Mouse (Mus musculus) heart, embryonic 11.5 days (tissue): ENCODE results near the gene Plpp4. TPM values are rescaled to one million over a fixed set of nuclear protein-coding genes. Genes with fewer than 3 reads are reported as not detected.

Experiments used
- ATAC-seq: fragments of 200-750 bp; cut with Nextera tagmentation; replicated peaks from 2 replicates; pipeline ENCODE4 v1.8.0; 2017; ENCODE audit warnings: moderate library complexity; ENCODE audit not compliant: insufficient number of reproducible peaks, low FRiP score, low TSS enrichment
- H3K27ac ChIP-seq: fragments of 300-500 bp; sonication (generic); 2 replicates; pipeline ENCODE4 v1.5.1; 2014; ENCODE audit warnings: mild to moderate bottlenecking, low read depth, low read length
- H3K27me3 ChIP-seq: fragments of 300-500 bp; sonication (generic); 2 replicates; pipeline ENCODE4 v1.6.1; 2014; ENCODE audit warnings: mild to moderate bottlenecking, low read length, mixed read lengths; ENCODE audit not compliant: control insufficient read depth, insufficient read depth
- H3K36me3 ChIP-seq: fragments of 300-500 bp; sonication (generic); 2 replicates; pipeline ENCODE4 v1.6.1; 2014; ENCODE audit warnings: mild to moderate bottlenecking, low read length, moderate library complexity, mixed read lengths; ENCODE audit not compliant: control insufficient read depth, insufficient read depth
- H3K4me1 ChIP-seq: fragments of 300-500 bp; sonication (generic); 2 replicates; pipeline ENCODE4 v1.6.1; 2014; ENCODE audit warnings: low read length; ENCODE audit not compliant: control insufficient read depth, insufficient read depth
- H3K4me2 ChIP-seq: fragments of 300-500 bp; sonication (generic); 2 replicates; pipeline ENCODE4 v1.6.1; 2014; ENCODE audit warnings: mild to moderate bottlenecking, moderate library complexity
- H3K4me3 ChIP-seq: fragments of 300-500 bp; sonication (generic); 2 replicates; pipeline ENCODE4 v1.5.1; 2014; ENCODE audit warnings: low read depth, low read length
- H3K9ac ChIP-seq: fragments of 300-500 bp; sonication (generic); 2 replicates; pipeline ENCODE4 v1.6.1; 2014; ENCODE audit warnings: mild to moderate bottlenecking, low read depth, low read length, moderate library complexity
- H3K9me3 ChIP-seq: fragments of 300-500 bp; sonication (generic); replicated peaks from 2 replicates; pipeline ENCODE4 v1.6.1; 2016; ENCODE audit warnings: low read length; ENCODE audit not compliant: control insufficient read depth
- WGBS: fragments of 180-500 bp; shearing (Covaris S2); extraction: QIAGEN DNeasy Blood & Tissue Kit; methylation state at CpG from one replicate; pipeline ENCODE4 v1.1.7; 2014; ENCODE audit not compliant: insufficient replicate concordance; 5-methylcytosine and 5-hydroxymethylcytosine counted together
- polyA plus RNA-seq: library from polyadenylated mRNA; unstranded; fragments of >200 nt; fragmentation: Nextera tagmentation; extraction: Ambion mirVana; gene quantifications from 2 replicates; pipeline ENCODE4 v1.2.1, GENCODE M21; 2014

The Plpp4 gene
- polyA plus RNA-seq, 1 experiment from 2014 or later, result 0.21 TPM

DNA sequence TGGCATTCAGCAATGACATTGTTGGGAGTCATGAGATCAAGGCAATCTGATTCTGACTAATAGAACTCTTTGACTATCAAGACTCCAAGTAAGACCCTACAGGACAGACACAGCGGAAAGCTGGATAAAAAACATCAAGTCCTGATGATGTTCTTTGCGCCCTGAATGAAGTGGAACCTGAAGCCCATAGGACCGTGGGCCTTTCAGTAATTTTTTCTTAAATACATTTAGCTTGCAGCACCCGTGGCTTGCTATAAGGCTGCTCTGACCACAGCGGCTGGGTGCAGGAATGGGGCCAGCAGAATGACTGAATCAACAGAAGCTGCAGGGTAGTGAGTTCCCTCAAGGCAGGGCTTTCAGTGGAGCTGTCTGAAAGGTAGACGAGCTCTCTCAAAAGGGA lies 3.4 kb upstream of the Plpp4 start:
- H3K4me3 ChIP-seq, result no peak overlapping the region
- H3K27me3 ChIP-seq, result peaks cover 49% of the 10 kb centered on the region
- H3K9me3 ChIP-seq, result no peaks in the 10 kb centered on the region
- no peaks in the 10 kb centered on the region for H3K36me3 ChIP-seq
- H3K4me1 ChIP-seq, result no peaks in the 10 kb centered on the region; the same call in 1 of the 2 replicates
- no peak overlapping the region for H3K27ac ChIP-seq
- 86% methylated on average over 6 of the region's 6 CpGs for WGBS
- ATAC-seq, result no peak
- H3K9ac ChIP-seq, result no peak overlapping the region
- H3K4me2 ChIP-seq, result no peak overlapping the region

DNA sequence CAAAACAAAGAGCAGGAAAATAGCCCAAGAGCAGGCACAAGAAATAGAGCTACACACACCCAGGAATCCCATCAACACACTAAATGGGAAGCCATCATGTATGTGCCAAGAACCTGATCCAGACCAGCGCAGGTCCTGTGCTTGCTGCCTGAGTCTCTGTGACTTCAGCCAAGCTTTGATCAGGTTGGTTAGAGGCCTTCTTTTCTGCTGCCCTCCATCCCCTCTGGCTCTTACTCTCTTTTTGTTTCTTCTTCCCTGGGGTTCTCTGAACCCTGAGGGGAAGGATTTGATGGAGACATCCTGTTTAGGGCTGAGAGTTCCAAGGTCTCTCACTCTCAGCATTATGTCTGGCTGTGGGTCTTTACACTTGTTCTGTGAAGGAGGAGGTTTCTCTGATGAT lies 2.7 kb upstream of the Plpp4 start:
- Histone ChIP-seq H3K27ac (no peak overlapping the region), H3K4me3 (no peak overlapping the region), H3K4me1 (no peaks in the 10 kb centered on the region; the same call in 1 of the 2 replicates), H3K9me3 (no peaks in the 10 kb centered on the region), H3K9ac (no peak overlapping the region), H3K36me3 (no peaks in the 10 kb centered on the region), H3K4me2 (no peak overlapping the region), H3K27me3 (peaks cover 51% of the 10 kb centered on the region)
- ATAC-seq, result no peak
- WGBS, result 81% methylated on average over 1 of the region's 1 CpGs

GRCm38 (mm10) chr7:129255406-129255805 lies 1.4 kb upstream of the Plpp4 start:
- H3K9me3 ChIP-seq, result no peaks in the 10 kb centered on the region
- no peak overlapping the region for H3K4me2 ChIP-seq
- H3K27ac ChIP-seq, result no peak overlapping the region
- no peak overlapping the region for H3K9ac ChIP-seq
- no peak overlapping the region for H3K4me3 ChIP-seq
- H3K4me1 ChIP-seq, result no peaks in the 10 kb centered on the region; the same call in 1 of the 2 replicates
- no peaks in the 10 kb centered on the region for H3K36me3 ChIP-seq
- WGBS, result 80% methylated on average over 6 of the region's 6 CpGs
- peaks cover 58% of the 10 kb centered on the region for H3K27me3 ChIP-seq
- ATAC-seq, result no peak

DNA sequence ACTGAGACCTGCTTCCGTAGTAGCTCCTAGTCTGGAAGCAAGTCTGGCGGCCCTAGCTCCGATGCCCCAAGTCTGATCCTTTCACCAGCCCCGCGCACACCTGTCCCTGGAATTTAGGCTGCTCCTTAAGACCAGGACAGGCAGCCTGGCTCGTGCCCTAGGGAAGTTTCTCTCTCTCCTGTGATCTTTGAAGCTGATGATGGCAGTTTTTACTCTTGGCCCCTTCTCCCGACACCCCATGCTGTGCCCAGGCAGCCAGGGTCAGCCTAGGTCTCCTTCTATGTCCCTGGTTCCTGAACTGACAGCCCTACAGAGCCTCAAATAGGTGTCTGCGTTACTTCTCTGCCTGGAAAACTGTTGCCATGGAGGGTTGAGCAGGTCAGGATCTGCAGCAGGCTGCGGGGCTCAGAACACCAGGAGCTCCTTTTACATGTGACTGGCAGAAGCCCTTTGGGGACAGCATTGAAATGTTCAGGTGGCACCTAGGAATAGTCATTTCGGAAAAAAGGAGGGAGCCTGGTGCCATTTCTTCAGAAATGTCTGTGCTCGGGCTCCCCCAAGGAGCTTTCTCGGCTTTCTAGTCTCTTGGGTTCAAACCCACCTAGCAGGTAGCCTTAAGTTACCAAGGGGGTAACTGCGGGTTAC lies 665 bp downstream of the Plpp4 start:
- no peak for ATAC-seq
- no peak overlapping the region for H3K27ac ChIP-seq
- 14% methylated on average over 13 of the region's 13 CpGs for whole genome bisulfite sequencing
- H3K36me3 ChIP-seq, result no peaks in the 10 kb centered on the region
- peak overlapping the region; percentile 50 for H3K4me3 ChIP-seq
- peak overlapping the region; percentile 86 for H3K4me2 ChIP-seq
- H3K9me3 ChIP-seq, result no peaks in the 10 kb centered on the region
- H3K27me3 ChIP-seq, result peaks cover 61% of the 10 kb centered on the region
- no peak overlapping the region for H3K9ac ChIP-seq
- no peaks in the 10 kb centered on the region; the same call in 1 of the 2 replicates for H3K4me1 ChIP-seq

DNA sequence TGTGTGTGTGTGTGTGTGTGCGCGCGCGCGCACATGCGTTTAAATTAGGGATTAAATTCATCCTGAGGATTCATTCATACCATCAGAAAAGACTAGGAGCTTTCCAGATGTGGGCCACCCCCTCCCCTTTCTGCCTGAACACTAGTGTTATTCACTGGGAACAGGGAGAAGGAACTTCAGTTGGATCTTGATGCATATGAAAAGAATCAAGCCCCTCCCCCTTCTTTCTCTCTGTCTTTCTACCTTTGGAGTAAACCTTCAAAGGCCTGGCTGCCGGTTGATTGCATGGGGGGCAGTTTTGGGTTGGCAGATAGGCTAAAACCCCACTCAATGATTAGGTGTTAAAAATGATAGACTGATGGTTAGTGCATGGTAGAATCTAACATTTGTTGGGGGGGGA lies 1.5 kb downstream of the Plpp4 start:
- no peak for ATAC-seq
- 73% methylated on average over 7 of the region's 7 CpGs for WGBS

DNA sequence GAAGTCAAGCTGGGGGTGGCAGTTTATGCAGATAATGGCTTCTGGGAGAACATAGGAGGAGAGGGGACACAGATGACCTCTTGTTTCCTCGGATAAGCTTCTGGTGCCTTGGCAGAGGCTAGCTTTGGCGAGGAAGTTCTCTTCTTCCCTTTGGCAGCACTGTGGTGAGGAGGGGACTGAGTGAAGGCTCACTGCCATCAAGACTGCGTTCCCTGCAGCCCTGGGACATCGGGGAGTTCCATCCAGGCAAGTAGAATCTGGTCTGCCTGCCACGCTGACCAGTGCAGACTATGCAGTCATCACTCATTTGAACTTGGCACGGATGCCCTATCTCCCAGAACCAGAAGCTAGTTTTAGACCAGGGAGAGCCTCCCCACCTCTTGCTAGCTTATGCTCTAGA lies 2.4 kb downstream of the Plpp4 start:
- H3K4me1 ChIP-seq, result no peaks in the 10 kb centered on the region; the same call in 1 of the 2 replicates
- 65% methylated on average over 6 of the region's 6 CpGs for WGBS
- no peaks in the 10 kb centered on the region for H3K36me3 ChIP-seq
- no peak overlapping the region for H3K4me2 ChIP-seq
- no peak overlapping the region for H3K4me3 ChIP-seq
- no peaks in the 10 kb centered on the region for H3K9me3 ChIP-seq
- no peak overlapping the region for H3K9ac ChIP-seq
- peaks cover 49% of the 10 kb centered on the region for H3K27me3 ChIP-seq
- H3K27ac ChIP-seq, result no peak overlapping the region
- ATAC-seq, result no peak

More for the DNA sequence above, 1.5 kb downstream of the Plpp4 start:
- H3K9ac ChIP-seq, result no peak overlapping the region
- H3K4me3 ChIP-seq, result no peak overlapping the region
- no peaks in the 10 kb centered on the region for H3K36me3 ChIP-seq
- H3K4me1 ChIP-seq, result no peaks in the 10 kb centered on the region; the same call in 1 of the 2 replicates
- no peaks in the 10 kb centered on the region for H3K9me3 ChIP-seq
- H3K4me2 ChIP-seq, result no peak overlapping the region
- H3K27ac ChIP-seq, result no peak overlapping the region
- H3K27me3 ChIP-seq, result peaks cover 56% of the 10 kb centered on the region

DNA sequence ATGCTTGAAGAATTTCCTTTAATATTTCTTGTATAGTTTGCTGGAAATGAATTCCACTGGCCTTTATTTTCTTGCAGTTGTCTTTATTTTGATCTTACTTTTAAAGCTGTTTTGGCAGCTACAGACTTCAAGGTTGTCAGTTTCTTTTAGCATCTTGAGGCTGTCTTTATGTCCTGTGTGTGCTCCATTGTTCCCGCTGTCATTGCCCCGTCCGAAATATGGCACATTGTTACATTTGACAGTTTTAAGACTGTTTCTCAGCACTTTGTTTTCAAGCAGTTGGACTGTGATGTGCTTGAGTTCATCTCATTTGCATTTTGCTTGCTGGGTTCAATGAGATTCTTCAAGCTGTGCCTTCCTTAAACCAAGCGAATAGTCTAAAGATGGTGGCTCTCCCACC lies 17.0 kb downstream of the Plpp4 start:
- no peaks in the 10 kb centered on the region for H3K4me1 ChIP-seq
- H3K27ac ChIP-seq, result no peak overlapping the region
- no peak overlapping the region for H3K4me3 ChIP-seq
- no peak for ATAC-seq
- H3K9ac ChIP-seq, result no peak overlapping the region
- WGBS, result 87% methylated on average over 4 of the region's 4 CpGs
- H3K27me3 ChIP-seq, result no peaks in the 10 kb centered on the region
- H3K9me3 ChIP-seq, result no peaks in the 10 kb centered on the region
- no peak overlapping the region for H3K4me2 ChIP-seq
- no peaks in the 10 kb centered on the region for H3K36me3 ChIP-seq

- Histone ChIP-seq H3K9me3 (no peaks in the 10 kb centered on the region), H3K4me1 (no peaks in the 10 kb centered on the region), H3K36me3 (no peaks in the 10 kb centered on the region), H3K27ac (no peak overlapping the region), H3K9ac (no peak overlapping the region), H3K27me3 (no peaks in the 10 kb centered on the region), H3K4me3 (no peak overlapping the region), H3K4me2 (no peak overlapping the region)
- WGBS, result 70% methylated on average over 5 of the region's 5 CpGs
- ATAC-seq, result no peak
Measured at GRCm38 (mm10) chr7:129274726-129275125, 17.9 kb downstream of the Plpp4 start.

DNA sequence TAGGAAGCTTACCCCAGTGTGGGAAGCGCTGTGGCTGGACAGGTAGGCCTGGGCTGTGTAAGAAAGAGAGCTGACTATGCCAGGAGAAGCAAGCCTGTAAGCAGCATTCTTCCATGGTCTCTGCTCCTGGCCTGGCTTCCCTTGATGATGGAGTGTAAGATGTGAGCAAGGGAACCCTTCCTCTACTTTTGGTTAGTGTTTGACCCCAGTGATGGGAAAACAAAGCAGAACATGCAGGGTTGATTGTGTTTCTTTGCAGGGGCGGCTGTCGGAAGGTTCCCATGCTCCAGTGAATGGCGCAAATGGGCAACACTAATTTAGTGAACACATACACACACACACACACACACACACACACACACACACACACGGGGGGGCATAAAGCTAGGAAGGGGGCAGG lies 20.9 kb downstream of the Plpp4 start:
- WGBS, result 83% methylated on average over 5 of the region's 5 CpGs
- ATAC-seq, result no peak
- no peaks in the 10 kb centered on the region for H3K4me1 ChIP-seq

More for the DNA sequence above, 20.9 kb downstream of the Plpp4 start:
- Histone ChIP-seq H3K9me3 (no peaks in the 10 kb centered on the region), H3K4me3 (no peak overlapping the region), H3K27ac (no peak overlapping the region), H3K27me3 (peaks cover 2% of the 10 kb centered on the region; the same call in 1 of the 2 replicates), H3K4me2 (no peak overlapping the region), H3K9ac (no peak overlapping the region), H3K36me3 (no peaks in the 10 kb centered on the region)
